24 mouse cellular contexts compared by ENCODE assay signal in genomic region chr12:59238434-59238833, GRCm38 (mm10).
"Had no signal": no experiment of that assay in that cellular context is flagged by ENCODE, and none has a peak within 500 bp of the region (broad histone marks: within the 10 kb centered on the region; RNA-seq: fewer than 3 reads in every experiment).

No protein-coding gene starts in this region.

- H3K27ac ChIP-seq: heart, adult 2 months; heart, embryonic 13.5 days; heart, embryonic 15.5 days; hindbrain, embryonic 13.5 days; hindbrain, embryonic 15.5 days; hindbrain, postnatal 0 days; kidney, embryonic 15.5 days; kidney, postnatal 0 days; limb, embryonic 13.5 days; limb, embryonic 15.5 days; liver, embryonic 12.5 days; liver, embryonic 14.5 days had no signal

- H3K4me3 ChIP-seq: heart, adult 2 months; heart, embryonic 13.5 days; heart, embryonic 15.5 days; hindbrain, embryonic 13.5 days; hindbrain, embryonic 15.5 days; kidney, embryonic 15.5 days; limb, embryonic 13.5 days; limb, embryonic 15.5 days; liver, embryonic 12.5 days had no signal

- DNase-seq: gastrocnemius, postnatal 14 days; gastrocnemius, postnatal 36 days; heart, adult 11 months; heart, adult 2 months; heart, postnatal 14 days; heart, postnatal 36 days; kidney, adult 11 months; kidney, adult 2 months; kidney, adult 9 months; kidney, postnatal 14 days; kidney, postnatal 36 days; layer of hippocampus, postnatal 36 days; left cerebral cortex, postnatal 4 days had no signal
